Mouse (Mus musculus) forebrain, embryonic 16.5 days (tissue): Measurements from ENCODE around the gene 6430571L13Rik. TPM values are rescaled to one million over a fixed set of nuclear protein-coding genes. Genes with fewer than 3 reads are reported as not detected.

Source experiments
- polyA plus RNA-seq: library from polyadenylated mRNA; unstranded; fragments of >200 nt; fragmentation: Nextera tagmentation; extraction: Ambion mirVana; gene quantifications from 2 replicates; pipeline ENCODE4 v1.2.1, GENCODE M21; 2015

Gene 6430571L13Rik
- polyA plus RNA-seq, 1 experiment from 2014 or later = 5.4 TPM

Other genes starting within 250 kb of the 6430571L13Rik start
- 23.2 and 23.6 TPM in 2 replicates for gene Dock3, start 108.7 kb upstream of the 6430571L13Rik start, polyA plus RNA-seq
- 1.4 and 1.7 TPM in 2 replicates for gene Mapkapk3, start 50.7 kb upstream of the 6430571L13Rik start, polyA plus RNA-seq
- gene Cish, start 44.6 kb upstream of the 6430571L13Rik start, polyA plus RNA-seq = 9.2 and 11.1 TPM in 2 replicates
- 15.6 and 18.8 TPM in 2 replicates for gene Hemk1, start 2.3 kb upstream of the 6430571L13Rik start, polyA plus RNA-seq
- gene Cacna2d2, start 59.0 kb downstream of the 6430571L13Rik start, polyA plus RNA-seq = 3.6 and 5.8 TPM in 2 replicates
- 41.9 and 44.5 TPM in 2 replicates for gene Tmem115, start 193.3 kb downstream of the 6430571L13Rik start, polyA plus RNA-seq
- 35.7 and 38.5 TPM in 2 replicates for gene Cyb561d2, start 201.6 kb downstream of the 6430571L13Rik start, polyA plus RNA-seq
- gene Nprl2, start 201.6 kb downstream of the 6430571L13Rik start, polyA plus RNA-seq = 88.4 and 89.8 TPM in 2 replicates
- 2.2 and 3.2 TPM in 2 replicates for gene Zmynd10, start 206.7 kb downstream of the 6430571L13Rik start, polyA plus RNA-seq
- 43.4 and 45.4 TPM in 2 replicates for gene Rassf1, start 211.0 kb downstream of the 6430571L13Rik start, polyA plus RNA-seq
- 93.2 and 98.5 TPM in 2 replicates for gene Tusc2, start 222.7 kb downstream of the 6430571L13Rik start, polyA plus RNA-seq
- gene Hyal2, start 227.3 kb downstream of the 6430571L13Rik start, polyA plus RNA-seq = 69.7 and 74.5 TPM in 2 replicates
- 6.9 and 7.2 TPM in 2 replicates for gene Hyal1, start 236.3 kb downstream of the 6430571L13Rik start, polyA plus RNA-seq
- gene Naa80, start 238.3 kb downstream of the 6430571L13Rik start, polyA plus RNA-seq = 16.2 and 16.9 TPM in 2 replicates
- 1.4 TPM in 2 replicates for gene Hyal3, start 240.2 kb downstream of the 6430571L13Rik start, polyA plus RNA-seq
- 14.4 and 16.8 TPM in 2 replicates for gene Ifrd2, start 247.0 kb downstream of the 6430571L13Rik start, polyA plus RNA-seq